Mouse (Mus musculus): ENCODE results near the gene Slc4a10.

Slc4a10 gene

DNA sequence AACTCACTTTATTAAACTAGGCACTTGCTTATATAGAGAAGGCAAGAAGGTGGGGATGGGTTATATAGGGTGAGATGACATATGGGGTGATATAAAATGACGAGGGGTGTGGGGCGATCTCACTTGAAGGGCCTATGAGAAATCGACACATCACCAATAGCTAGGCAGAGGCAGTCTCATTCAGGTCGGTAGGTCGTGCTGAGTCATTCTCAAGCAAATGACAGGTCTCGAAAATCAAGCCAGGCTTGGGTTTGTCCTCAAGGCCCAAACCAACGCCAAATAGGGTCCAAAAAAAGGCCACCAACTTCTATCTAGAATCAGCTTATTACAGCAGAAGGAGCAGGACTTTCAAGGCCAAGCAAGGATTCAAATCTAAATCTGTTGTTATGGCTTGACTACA is 233.5 kb downstream of the Slc4a10 start:
- no peak for DNase-seq

DNA sequence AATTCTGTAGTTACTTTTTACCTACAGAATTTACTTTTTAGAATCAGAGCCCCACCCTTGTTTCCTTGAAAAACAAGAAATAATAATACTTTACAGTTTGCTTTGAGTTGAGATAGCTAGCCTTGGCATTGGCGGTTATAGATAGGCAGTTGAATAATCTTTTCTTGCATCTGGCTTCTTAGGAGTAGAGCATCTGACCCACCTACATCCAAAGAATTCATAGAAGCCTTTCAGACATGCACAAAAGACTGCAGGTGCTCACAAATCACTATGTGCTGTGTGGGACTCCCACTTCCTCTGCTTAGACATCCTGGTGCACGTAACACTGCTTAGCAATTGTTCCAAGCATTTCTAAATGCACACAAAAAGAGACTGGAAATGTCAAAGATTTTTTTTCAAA is 238.8 kb downstream of the Slc4a10 start:
- no peak for DNase-seq

DNA sequence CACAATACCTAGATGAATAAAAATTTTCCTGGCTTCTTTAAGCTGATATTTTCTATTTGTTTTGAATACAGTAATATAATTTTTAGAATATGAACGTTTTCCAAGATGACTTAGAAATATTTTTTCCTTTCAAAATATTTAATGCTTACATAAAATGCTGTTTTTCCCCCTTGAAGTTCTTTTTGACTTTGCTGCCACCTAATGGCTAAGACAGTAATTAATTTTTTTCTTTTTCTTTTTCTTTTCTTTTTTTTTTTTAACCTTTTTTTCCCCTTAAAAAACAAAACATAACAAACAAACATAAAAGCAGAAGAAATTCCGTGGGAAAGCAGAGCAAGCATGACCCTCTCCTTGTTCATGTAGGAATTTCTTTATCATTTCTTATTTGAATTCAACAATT is 239.6 kb downstream of the Slc4a10 start:
- DNase-seq, result peak; percentile 42

DNA sequence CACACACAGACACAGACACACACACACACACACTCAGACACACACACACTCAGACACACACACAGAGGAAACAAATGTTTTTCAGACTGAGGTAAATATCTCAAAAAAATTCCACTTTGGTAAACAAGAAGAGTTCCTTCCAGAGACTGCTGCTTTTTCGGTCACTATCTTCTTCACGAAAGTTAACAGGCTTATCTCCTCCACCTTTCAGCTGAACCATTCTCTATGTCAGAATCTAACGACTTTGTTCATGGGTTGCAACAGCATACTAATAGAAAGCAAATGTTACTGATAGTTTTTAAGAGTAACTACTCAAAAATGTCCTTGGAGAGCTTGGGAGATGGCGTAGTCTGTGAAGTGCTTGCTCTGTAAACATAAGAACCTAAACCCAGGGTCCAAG is 241.3 kb downstream of the Slc4a10 start:
- DNase-seq, result no peak

DNA sequence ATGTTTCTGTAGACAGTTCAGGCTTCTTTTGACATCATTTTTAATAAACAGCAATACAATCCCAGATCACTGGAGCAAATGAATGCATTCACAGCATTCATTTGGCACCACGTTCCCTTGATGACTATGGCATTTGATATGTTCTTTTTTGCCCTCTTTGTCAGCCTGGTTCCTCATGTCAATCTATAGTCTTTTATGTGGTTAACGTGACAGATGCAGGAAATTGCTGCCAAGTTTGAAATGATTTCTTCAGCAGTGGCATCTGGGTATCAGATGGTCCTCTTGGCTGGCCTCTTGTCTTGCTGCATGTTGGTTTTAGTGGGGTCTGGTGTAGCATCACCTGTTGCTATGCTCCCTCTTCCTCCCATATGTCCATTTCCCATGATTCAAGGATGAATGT is 247.6 kb downstream of the Slc4a10 start:
- DNase-seq, result no peak

DNA sequence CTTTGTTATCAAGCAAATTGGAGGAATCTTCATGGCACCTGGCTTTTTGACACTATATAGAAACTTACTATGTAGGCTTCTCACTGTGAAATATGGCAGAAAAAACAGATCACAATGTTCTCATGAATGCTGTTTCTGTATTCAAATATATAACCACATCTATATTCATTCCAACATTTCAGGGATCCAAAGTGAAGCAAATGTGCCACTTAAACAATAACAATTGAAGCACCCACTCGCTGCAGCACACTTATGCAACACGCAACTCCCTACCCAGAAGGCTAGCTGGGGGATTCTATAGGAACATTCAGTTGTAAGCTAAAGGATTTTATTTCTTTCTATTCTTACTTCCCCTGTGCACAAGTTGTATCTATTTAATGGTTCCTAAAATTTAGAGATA is 255.5 kb downstream of the Slc4a10 start:
- no peak for DNase-seq

DNA sequence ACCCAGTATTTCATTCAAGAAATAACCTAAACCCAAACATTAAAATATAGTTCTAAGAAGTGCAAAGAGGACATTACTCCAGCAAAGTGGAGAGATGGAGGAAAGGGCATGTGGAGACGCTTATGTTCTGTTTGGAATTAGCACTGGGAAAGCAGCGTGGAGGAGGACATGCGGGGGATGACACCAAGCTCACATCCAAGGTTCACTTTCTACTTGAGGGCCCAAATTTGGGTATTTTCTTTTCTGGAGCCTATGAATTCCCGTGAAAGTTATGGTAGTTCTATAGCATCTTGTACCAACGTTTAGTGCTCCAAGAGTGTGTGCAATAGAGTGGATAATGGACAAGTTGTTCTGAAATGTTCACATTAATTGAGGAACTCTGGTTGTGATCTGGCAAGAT is 260.7 kb downstream of the Slc4a10 start:
- no peak for DNase-seq

DNA sequence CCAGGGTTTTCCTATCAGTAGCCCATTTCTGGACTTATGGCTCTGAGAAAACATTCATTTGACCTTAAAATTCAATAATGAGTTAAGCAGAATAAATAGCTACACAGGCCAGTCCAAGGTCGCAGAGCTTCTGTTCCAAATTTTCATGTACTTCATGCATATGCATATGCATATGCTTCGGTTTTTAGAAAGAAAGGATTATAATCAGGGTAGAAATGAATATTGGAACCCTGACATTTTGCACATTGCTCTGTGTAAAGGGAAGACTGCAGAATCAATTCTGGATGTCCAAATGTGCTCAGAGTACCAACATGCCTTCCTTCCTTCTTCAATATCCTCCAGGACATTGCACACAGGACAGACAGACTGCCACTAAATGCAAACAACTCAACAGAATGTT is 261.2 kb downstream of the Slc4a10 start:
- DNase-seq, result no peak

DNA sequence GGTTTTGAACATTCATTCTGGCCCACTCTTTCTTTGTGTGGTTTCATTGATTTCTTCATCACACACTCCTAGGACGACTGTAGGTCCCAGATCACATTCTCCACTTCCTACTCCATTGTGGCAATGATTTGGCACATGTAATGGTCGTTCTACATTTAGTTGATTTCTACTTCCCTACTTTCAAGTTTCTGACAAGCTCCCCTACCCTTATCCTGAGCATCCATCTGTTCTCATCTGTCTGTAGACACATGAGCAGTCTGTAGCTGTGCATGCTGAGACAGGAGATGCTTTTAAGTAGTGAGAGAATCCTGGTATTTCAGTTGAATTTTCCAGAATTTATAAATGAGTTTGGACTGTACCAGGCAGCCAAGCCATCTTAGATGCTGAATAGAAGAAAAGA is 270.7 kb downstream of the Slc4a10 start:
- DNase-seq, result no peak

DNA sequence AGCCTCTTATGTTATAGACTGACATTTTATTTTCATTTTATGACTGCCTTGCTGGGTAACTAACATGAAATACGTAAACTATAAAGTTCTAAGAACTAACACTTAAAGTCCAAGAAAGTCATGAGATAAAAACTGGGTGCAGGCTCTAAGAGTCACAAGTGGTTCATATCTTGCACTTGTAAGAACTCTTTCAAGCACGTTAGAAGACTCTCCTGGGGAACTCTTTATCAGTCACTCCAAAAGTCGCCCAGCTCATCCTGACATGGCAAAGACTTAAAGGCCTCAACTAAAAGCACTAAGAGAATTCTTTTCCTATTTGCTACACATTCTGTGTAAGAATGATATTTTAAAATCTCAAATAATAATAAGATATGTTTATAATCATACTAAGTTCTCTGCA is 273.2 kb downstream of the Slc4a10 start:
- DNase-seq, result no peak

DNA sequence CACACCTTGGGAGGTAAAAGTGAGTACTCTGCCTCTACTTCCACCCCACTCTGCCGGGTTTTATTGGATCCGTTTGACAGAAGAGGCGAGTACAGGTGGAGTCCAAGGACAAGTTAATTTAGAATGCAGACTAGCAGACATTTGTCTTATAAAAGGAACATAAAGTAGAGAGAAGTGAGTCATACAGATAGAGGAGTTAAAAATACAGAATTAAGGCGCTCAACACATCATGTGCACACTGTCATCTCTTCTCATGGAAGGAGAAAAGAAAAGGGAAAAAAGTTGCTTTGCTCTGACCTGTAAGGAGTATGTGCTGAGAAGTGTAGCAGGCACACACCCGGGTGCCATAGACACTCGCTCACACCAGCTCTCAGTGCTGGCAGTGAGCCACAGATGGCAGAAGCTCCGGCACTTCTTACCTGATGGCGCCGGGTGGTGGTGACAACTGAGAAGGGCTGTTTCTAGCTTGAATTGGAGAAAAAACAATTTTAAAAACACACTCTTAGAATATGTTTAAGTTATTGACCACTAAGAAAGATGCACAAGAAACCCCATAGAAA is 276.9 kb downstream of the Slc4a10 start:
- peak; percentile 82 for DNase-seq

DNA sequence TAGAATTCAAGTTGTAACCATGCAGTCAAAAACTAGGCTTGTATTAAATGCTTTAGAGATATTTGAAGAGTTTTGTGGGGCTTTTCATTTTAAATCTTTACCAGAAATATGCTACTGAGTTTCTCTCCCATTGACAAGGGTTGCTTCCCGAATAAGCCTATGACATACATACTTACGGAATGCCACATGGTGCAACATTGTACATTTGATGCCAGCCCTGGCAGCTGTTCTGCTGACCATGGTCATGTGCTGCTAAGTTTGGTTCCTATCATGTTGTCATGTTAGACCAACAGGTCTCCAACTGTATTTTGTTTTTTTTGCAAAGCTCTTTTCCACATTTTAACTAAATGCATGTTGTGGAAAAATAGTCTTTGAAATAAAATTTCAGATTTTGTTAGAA is 279.1 kb downstream of the Slc4a10 start:
- no peak for DNase-seq

DNA sequence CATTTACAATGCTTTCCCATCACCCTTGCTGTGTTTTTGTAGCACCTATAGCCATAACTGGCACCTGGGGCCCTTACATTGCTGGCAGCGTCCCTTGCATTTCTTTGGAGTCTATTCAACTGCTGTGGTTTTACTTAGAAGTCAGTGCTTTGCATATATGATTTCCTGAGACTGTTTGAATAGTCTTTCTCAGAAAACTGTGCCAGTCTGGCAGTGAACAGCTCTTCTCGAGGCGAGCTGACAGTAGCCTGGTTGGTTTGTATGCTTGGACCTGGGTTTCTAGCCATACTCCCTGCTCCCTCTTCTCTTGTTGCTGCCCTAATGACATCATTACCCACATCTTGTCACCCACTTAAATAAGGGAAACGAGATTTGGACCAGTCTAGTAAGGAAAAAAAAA is 285.7 kb downstream of the Slc4a10 start:
- no peak for DNase-seq

DNA sequence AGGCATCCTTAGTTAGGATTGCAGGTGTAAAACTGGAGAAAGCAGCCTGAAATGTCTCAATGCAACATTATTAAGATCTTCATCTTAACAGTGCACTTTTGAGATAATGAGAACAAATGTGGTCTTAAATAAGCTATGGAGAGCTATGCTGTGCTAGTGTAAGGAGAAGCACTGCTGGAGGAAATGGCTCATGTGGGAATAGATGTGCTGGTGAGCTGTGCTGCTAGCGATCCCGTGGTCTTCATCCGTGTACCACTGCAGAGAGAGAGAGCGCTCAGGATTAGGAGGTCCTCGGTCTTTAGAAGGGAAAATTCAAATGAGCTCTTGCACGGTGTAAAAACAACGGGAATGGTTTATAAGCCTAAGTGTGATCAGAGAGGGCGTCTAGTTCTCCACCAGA is 286.2 kb downstream of the Slc4a10 start:
- no peak for DNase-seq

DNA sequence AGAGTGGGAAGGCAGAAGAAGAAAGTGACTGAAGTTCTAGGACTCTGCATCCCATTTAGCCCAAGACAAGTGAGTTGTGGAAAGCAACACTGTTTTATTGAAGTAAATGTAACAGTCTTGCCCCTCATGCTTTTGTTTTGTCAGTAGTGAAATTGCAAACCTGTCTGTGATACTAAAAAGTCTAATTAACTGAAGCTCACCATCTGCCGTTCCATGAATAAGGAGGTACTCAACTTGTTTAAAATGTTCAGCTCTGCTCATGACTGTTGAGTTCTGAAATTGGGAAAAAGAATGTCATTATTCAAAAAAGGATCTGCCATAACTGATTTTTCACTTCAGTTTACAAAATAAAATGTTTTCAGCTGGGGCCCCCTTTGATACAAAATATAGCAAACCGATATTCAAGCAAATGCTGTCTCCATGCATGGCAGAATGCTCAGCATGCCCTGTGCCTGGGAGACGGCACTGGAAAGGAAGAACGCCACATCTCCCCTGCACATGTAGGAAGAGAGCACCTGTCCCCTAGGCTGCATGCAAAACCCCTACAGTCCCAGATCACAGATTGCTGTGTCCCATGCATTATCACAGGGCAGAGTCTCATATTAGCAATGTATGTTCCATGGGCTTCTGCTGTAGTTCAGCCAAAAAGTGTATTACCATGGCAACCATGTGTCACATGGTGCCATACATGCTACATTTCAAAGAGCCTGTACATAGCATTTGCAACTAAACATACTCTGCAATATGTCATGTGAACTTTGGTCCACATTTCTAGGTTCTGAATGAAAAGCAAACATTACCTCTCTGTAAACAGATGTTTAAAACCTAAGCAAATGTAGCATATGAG is 288.4 kb downstream of the Slc4a10 start:
- no peak for DNase-seq

DNA sequence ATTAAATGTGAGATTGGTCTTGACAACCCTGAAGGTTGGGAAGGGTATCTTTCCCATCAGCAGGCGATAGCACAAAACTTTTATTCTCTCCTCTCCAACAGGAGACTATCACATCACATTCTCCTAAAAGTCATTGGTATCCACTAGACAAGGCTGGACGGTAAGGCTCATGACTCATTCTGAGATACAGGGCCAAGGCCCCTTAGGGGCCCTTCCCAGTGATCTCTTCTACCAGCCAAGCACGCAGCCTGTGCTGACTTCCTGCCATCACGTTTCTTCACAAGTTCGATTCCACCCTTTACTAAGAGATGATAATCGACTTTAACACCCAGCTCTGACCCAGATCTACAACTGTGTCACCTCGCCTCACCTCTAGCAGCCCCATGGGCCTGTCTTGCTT is 290.8 kb downstream of the Slc4a10 start:
- DNase-seq, result no peak

DNA sequence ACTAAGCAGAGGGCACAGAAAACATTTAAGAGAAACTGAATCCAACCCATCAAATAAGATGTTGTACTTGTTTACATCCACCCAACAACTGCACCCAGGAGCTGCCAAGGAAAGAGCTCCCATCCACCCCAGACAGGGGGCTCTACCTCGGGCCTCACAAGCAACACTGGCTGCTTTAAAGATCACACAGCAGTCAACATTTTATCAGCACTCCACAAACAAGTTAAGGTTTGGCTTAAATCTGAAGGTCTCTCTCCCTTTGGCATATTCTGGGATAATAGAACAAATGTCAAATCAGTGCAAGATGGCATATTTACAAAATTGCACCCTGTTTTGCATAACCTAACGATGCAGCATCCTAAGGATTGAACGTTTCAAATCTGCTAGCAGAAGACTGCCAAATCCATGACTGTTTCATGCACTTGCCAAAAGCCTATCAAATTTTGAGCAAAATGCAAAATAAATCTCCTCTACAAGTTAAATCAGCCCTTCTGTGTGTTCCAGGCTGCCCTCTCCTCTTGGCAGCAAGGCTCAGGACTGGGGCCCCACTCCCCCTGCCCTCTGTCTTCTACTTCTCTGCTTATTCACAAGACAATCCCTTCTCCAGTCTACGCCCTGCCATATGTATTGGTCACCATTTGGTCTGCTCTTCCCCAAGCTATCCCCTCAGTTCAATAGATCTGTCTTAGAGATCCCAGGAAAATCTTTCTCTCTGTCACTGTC is 293.1 kb downstream of the Slc4a10 start:
- DNase-seq, result no peak

DNA sequence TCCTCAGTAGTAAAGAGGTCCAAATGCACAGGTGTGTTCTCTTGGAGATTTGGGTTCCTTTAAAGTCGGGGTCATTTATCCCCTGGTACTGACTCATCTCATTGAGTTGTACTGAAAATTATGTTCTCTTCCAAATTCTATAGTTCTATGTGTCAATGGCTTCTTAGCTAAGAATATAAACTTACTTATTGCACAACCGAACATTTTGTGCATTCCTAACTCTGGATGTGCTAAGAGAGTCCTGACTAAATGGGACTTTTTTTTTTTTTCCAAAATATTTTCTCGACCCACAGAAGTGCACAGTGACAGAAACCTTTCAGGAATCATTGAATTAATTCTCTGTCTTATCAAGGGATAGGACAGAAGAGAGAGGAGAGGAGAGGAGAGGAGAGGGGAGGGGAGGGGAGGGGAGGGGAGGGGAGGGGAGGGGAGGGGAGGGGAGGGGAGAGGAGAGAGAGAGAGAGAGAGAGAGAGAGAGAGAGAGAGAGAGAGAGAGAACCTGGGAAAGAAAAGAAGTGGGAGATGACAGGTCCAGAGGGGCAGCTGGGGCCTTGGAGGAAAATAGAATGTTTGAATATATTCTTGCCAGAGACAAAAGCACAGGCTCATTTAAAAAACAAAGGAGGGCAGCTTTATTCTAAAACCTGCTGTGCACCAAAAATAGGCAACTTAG is 294.9 kb downstream of the Slc4a10 start:
- DNase-seq, result no peak

DNA sequence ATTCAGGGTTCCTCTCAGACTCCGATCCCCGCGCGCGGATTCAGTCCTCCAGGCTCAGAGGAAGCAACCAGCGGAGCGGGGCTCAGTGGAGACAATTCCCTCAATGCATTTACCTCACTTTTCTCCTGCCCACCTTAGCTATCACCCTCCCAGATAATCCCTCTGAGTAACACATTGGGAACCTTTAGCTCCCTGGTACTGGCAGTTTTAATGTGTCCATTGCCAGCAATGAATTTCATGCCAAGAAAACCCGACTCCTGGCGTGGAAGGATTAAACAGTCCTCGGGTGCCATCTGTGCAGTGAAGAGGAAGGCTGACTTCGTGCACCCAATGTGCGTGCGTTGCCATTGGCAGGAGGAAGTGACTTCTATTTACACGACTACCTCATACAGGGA is 295.5 kb downstream of the Slc4a10 start:
- DNase-seq, result peak; percentile 82

DNA sequence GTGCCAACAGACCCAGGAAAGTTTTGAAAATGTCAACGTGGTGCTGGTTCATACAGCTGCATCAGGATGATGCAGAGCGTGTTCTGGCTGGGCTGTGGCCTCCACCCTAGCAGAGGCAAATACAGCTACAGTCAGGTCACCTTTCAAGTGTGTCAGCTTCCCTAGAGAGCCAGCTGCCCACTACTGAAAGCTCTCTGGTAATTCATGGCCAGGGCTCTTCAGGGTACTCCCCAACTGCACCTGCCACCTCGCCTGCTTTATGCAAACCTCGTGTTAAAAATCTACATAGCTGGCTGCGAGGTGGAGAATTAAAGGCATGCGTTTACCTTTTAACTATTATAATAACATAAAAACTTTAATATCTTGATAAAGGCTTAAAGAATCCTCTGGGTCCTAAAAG is 298.1 kb downstream of the Slc4a10 start:
- DNase-seq, result no peak

DNA sequence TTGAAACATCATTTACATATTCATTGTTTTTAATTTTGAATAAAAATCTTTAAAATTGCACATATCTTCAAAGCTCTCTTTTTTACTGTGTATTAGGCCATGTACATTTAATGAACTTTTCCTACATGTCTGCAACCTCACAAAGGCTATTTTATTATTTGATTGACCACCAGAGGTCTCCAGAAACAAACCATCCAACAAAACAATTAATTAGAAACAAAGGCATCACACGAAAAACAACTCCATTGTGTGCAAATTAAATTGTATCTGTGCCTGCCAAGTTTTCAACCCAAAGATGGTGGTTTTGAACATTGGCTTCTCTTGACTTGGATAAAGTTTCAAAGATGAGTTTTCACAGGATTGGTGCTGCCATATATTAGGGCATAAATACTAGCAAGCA is 300.5 kb downstream of the Slc4a10 start:
- DNase-seq, result no peak

DNA sequence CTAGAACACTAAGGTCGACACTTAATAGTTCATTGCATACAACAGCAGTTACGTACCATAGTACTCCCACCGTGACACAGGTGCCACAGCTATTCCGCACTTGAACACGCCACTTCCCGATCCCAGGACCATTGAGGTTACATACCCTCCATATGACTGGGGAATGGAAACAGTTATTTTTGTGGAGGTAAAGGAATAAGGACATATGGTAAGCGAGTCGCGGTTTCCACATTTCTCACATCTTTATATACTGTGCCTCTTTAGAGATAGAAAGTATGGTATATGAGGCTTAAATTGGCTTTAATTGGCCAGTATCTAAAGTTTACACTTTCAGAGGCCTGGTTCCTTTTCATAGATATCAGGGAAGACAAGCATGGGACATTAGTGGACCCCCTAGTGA is 301.5 kb downstream of the Slc4a10 start:
- no peak for DNase-seq

DNA sequence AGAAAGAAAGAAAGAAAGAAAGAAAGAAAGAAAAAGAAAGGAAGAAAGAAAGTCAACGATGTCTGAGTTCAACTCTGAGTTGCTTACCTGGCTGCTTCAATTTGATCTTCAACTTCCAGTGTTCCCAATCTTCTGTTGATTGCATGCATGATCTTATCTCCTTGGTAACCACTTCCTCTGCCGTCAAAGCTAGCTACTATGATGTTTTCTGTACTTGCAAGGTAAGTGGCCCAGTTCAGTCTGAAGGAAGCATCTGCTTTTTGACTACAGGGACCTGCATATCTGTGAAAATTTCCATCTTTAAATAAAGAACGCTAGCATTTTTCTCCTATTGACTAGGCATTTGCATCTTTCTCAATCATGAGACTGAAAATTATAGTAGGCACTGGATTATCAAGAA is 305.8 kb downstream of the Slc4a10 start:
- no peak for DNase-seq

DNA sequence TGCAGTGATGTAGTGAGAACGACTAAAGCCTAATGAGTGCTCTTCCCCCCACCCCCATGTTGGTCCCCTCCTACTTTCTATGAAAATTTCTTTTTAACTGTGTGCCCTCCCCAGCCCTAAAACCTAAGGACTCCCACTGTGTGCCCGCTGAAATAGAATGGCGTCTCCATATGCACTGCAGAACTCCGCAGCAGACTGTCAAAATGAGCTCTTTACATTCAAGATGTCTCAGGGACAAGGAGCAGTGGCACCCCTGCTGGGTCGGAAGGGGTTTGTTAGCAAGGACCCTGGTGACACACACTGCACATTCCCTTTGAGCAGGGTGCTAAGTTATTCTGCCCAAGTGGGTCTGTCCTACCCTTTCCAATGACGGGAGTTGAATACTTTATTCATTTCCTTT is 309.5 kb downstream of the Slc4a10 start:
- no peak for DNase-seq

All from cerebellum, adult 9-10 months (tissue).